Mouse (Mus musculus) forebrain, embryonic 12.5 days (tissue): ENCODE measurements at regions not wholly inside any gene's neighbourhood (a gene's known extent, or its start where the extent isn't known, plus 50 kb on each side); places are given as distances from the start of the nearest gene placed in this dataset.

Experiments
- ATAC-seq: fragments of 200-750 bp; cut with Nextera tagmentation; 2 replicates; pipeline ENCODE4 v1.8.0; 2017; ENCODE audit warnings: moderate TSS enrichment; ENCODE audit not compliant: low FRiP score
- H3K27ac ChIP-seq: fragments of 300-500 bp; sonication (generic); 2 replicates; pipeline ENCODE4 v1.5.1; 2016; ENCODE audit warnings: mild to moderate bottlenecking
- H3K27me3 ChIP-seq: fragments of 300-500 bp; sonication (generic); 2 replicates; pipeline ENCODE4 v1.6.1; 2016; ENCODE audit warnings: mild to moderate bottlenecking
- H3K36me3 ChIP-seq: fragments of 300-500 bp; sonication (generic); replicated peaks from 2 replicates; pipeline ENCODE4 v1.6.1; 2016; ENCODE audit warnings: mild to moderate bottlenecking
- H3K4me1 ChIP-seq: fragments of 300-500 bp; sonication (generic); 2 replicates; pipeline ENCODE4 v1.6.1; 2016
- H3K4me2 ChIP-seq: fragments of 300-500 bp; sonication (generic); 2 replicates; pipeline ENCODE4 v1.6.1; 2016; ENCODE audit warnings: mild to moderate bottlenecking, moderate library complexity
- H3K4me3 ChIP-seq: fragments of 300-500 bp; sonication (generic); replicated peaks from 2 replicates; pipeline ENCODE4 v1.5.1; 2016; ENCODE audit warnings: mild to moderate bottlenecking
- H3K9ac ChIP-seq: fragments of 300-500 bp; sonication (generic); 2 replicates; pipeline ENCODE4 v1.6.1; 2016; ENCODE audit warnings: mild to moderate bottlenecking
- H3K9me3 ChIP-seq: fragments of 300-500 bp; sonication (generic); 2 replicates; pipeline ENCODE4 v1.6.1; 2016
- WGBS: fragments of 180-500 bp; shearing (Covaris S2); methylation state at CpG from one replicate; pipeline ENCODE4 v1.1.7; 2016; 5-methylcytosine and 5-hydroxymethylcytosine counted together

DNA sequence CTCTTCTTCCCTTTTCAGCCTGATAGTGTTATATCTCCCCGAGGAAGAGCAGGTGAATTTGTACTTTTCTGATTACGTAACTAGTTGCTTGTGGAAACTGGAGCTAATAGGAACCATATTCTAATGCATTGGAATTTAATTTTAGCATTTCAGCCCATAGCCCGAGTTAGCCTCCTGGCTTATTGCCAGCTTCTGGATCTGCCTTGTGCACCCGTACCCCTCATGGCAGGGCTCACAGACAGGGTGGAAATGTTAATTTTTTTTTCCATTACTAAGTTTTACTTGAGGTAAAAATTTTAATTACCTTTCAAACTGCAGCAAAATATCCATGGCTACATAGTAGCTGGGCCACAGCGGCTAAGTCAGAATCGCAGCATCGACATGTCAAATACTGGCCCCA is 72.4 kb upstream of the Ndufb6 start:
- H3K4me3 ChIP-seq, result no peak overlapping the region
- no peak overlapping the region for H3K27ac ChIP-seq
- H3K27me3 ChIP-seq, result no peaks in the 10 kb centered on the region
- ATAC-seq, result no peak
- H3K9me3 ChIP-seq, result no peaks in the 10 kb centered on the region
- H3K4me2 ChIP-seq, result no peak overlapping the region
- H3K9ac ChIP-seq, result no peak overlapping the region
- no peaks in the 10 kb centered on the region for H3K4me1 ChIP-seq
- WGBS, result 82% methylated on average over 7 of the region's 7 CpGs
- no peaks in the 10 kb centered on the region for H3K36me3 ChIP-seq

DNA sequence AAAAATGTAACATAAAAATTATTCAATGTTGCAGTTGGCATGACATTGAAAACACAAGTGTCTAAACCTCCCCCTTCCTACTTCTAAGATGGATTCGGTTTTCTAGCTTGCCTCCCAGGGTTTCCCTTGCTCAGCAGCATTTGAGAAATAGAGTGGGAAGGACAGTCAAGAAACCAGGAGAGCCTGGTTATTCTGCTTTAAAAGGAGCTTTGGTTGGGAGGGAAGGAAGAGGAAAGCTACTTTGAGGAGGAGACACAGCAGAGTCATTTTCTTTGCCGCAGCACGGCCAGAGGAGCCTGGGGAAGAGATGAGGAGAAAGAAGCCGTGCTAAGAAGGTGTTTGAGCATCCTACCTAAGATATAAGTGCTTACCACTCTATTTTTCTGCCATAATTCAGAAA is 71.9 kb upstream of the Ndufb6 start:
- no peak overlapping the region for H3K27ac ChIP-seq
- no peaks in the 10 kb centered on the region for H3K27me3 ChIP-seq
- 83% methylated on average over 4 of the region's 4 CpGs for WGBS
- H3K4me3 ChIP-seq, result no peak overlapping the region
- no peaks in the 10 kb centered on the region for H3K4me1 ChIP-seq
- H3K4me2 ChIP-seq, result no peak overlapping the region
- H3K9ac ChIP-seq, result no peak overlapping the region
- no peaks in the 10 kb centered on the region for H3K36me3 ChIP-seq
- ATAC-seq, result no peak
- H3K9me3 ChIP-seq, result no peaks in the 10 kb centered on the region

DNA sequence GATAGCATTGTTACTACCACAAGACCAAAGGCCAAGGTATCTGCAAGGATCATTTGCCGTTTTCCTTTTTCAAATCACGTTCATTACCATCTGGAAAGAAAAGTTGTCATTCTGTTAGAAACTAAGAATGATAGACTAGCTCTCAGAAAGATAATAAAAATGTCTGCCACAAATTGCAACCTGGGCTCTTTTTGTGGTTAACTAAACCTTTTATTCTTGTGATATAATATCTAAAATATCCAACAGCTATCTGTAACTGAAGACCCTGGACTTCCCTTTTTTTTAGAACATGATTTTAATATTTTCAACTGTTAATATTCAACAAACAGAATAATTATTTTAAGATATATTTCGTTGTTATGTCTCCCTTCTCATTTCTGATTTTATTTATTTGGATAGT is 66.6 kb upstream of the Ndufb6 start:
- no peaks in the 10 kb centered on the region for H3K36me3 ChIP-seq
- no peaks in the 10 kb centered on the region for H3K9me3 ChIP-seq
- no peak for ATAC-seq
- WGBS, result 78% methylated on average over 3 of the region's 3 CpGs
- no peaks in the 10 kb centered on the region for H3K4me1 ChIP-seq
- H3K4me2 ChIP-seq, result no peak overlapping the region
- no peak overlapping the region for H3K4me3 ChIP-seq
- no peak overlapping the region for H3K9ac ChIP-seq
- H3K27ac ChIP-seq, result no peak overlapping the region
- H3K27me3 ChIP-seq, result no peaks in the 10 kb centered on the region

DNA sequence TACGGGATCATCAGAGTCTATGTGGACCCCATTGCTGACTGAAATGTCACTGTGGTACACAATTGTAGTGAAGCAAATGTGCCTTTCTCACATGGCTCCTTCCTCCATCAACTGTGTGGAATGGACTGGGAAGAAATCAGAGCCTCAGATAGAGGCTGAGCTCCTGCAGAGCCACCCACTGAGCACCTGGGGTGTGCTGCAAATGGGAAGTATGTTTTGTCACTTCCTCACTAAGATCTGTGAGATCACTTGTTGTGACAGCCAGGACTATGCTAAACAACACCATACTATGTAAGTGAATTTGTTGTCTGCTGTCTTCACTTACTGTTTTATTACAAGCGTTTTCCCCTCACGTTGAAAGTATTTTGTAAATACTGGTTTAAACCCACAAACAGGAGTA is 63.0 kb upstream of the Ndufb6 start:
- no peak overlapping the region for H3K9ac ChIP-seq
- no peak overlapping the region for H3K4me3 ChIP-seq
- H3K27ac ChIP-seq, result no peak overlapping the region
- H3K36me3 ChIP-seq, result no peaks in the 10 kb centered on the region
- H3K27me3 ChIP-seq, result no peaks in the 10 kb centered on the region
- H3K4me1 ChIP-seq, result no peaks in the 10 kb centered on the region
- 87% methylated on average over 3 of the region's 3 CpGs for WGBS
- H3K4me2 ChIP-seq, result no peak overlapping the region
- ATAC-seq, result no peak
- H3K9me3 ChIP-seq, result no peaks in the 10 kb centered on the region

DNA sequence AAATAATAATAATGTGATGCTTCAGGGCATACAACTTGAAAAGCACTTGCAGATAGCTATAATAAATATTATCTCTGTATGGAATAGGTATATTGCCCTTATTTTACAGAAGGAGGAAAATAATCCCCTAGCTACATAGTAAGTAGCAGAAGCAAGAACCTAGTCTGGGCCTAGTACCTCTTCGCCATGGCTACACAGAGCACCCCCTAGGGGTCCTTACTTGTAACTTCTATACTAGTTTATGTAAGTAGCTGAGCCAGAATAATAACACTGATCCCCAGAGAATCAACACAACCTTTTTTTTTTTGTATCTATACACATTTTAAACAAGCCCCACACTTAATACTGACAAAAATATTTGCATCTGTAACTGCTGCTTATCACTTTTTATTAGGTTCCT is 55.6 kb upstream of the Ndufb6 start:
- 45% methylated on average over 1 of the region's 1 CpGs for WGBS
- Histone ChIP-seq H3K4me1 (no peaks in the 10 kb centered on the region), H3K4me3 (no peak overlapping the region), H3K36me3 (no peaks in the 10 kb centered on the region), H3K4me2 (no peak overlapping the region), H3K9me3 (no peaks in the 10 kb centered on the region), H3K27me3 (no peaks in the 10 kb centered on the region), H3K27ac (no peak overlapping the region), H3K9ac (no peak overlapping the region)
- no peak for ATAC-seq

DNA sequence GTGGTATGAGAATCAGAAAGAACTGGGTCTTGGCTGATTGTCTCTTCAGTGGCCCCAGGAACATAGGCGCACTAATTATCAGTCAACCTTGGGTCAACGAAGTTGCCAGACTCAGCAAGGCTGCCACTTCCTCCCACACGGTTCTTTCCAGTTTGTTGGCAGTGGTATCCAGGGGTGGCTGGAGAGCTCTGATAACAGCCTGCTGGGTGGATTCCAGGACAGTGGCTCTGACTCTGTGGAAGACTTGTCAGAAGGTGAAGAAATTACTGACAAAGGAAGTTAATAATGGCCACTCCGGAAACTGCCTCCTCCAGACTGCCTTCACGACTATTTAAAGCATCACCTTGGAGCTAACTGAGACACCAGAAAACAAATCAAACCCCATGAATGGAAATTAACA is 50.5 kb upstream of the Ndufb6 start:
- Histone ChIP-seq H3K4me3 (no peak overlapping the region), H3K36me3 (no peaks in the 10 kb centered on the region), H3K9ac (no peak overlapping the region), H3K27me3 (no peaks in the 10 kb centered on the region), H3K27ac (no peak overlapping the region), H3K4me2 (no peak overlapping the region), H3K4me1 (no peaks in the 10 kb centered on the region), H3K9me3 (no peaks in the 10 kb centered on the region)
- no peak for ATAC-seq
- 82% methylated on average over 5 of the region's 5 CpGs for WGBS
